Mouse (Mus musculus) kidney, adult 8-10 months (tissue): Measurements from ENCODE around the gene Ptgs1.

Experiments used
- DNase-seq, 2 experiments: peaks; one replicate each; pipeline ENCODE4 v3.0.0; 2022

The Ptgs1 gene

DNA sequence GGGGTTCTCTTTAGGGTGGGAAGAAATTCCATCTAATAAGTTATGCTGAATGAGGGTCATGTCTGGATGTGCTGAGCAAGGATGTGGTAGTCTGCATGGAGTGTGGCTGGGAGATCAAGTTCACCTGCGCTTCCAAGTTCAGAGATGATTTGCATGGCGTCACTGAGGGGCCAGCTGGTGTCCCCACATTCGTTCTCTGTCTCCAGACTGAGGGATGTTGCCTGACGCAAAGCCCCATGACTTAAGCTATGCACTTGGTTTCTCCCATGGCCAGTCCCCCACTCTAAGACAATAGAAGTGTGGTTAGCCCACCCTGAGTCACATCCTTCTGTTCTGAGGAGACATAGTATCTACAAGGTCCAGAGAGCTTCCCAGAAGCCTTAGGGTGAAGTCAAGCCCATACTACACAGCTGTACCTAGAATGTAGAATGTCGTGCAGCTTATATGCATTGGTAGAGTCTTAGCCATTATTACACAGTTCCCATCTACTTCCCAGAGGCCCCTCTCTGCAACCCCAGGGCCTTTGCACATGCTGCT is 15.0 kb upstream of the Ptgs1 start:
- no peak for DNase-seq

DNA sequence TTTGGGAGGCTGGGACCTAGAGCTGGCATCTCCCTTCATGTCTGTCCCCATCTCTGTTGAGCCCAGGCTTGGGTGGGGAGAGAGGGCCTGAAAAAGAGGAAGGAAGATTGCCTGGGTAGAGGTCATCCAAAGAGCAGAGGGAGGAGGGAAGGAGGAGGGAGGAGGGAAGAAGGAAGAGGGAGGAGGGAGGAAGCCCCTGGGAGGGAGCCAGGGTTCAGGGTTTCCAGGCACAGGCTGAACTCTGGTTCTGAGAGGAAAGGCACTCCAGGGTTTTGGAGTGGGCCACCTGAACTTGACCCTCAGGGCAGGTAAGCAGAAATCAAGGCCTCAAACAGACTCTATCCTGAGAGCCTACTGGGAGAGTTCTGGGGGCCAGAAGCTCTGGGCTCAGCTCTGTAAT is 13.7 kb upstream of the Ptgs1 start:
- no peak for DNase-seq

DNA sequence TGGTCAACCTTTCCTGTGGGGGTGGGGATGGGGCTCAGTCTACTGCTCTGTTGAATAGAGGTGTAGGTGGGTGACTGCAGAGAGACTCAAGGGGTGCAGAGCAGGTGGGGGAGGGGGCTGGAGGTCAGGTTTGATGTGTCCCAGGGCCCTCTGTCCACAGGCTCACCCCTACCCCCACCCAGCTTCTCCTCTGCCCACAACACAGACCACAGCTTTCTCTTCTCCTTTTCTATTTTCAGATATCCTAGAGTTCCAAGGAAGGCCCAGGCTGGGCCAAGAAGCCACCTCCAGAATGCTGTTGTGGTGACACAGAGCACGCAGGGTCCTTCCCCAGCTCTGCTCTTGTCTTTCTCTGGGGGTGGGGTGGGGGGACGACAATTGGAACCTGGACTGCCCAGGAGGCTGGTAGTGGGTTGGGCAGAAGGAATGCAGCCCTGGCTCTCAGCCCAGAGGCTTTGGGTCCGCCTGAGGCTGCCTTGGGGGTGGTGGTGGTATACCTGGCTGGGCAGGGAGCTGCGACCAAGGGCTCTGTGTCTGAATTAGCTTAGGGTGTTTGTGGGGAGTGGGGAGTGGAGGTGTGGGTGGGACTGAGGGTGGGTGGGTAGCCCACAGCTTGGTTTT is 13.2 kb upstream of the Ptgs1 start:
- peak in 1 of 2 experiments; percentile 49 for DNase-seq

DNA sequence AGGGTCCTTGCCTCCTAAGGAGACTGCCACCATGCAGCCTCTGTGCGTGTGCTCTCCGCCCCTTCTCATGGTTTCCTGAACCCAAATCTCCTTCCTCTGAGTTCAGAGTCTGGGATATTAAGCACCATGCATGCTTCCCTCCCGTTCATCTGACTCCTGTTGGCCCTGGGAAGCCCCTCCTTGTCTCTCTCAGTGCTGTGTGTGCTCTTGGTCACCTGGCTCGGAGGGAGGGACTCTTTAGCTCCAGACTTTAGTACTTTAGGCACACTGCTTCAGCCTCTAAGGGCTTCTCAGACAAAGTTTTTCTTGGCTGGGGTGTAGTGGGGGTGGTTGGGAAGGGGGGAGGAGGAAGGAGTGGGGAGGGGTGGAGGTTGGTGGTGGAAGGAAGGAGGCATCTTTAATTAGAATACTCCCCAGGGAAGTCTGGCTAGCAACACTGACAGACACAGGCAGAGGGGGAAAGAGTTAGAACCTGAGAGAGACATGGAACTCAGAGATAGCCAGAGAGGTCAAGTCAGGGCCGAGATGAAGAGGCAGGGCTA is 12.5 kb upstream of the Ptgs1 start:
- DNase-seq, result no peak

DNA sequence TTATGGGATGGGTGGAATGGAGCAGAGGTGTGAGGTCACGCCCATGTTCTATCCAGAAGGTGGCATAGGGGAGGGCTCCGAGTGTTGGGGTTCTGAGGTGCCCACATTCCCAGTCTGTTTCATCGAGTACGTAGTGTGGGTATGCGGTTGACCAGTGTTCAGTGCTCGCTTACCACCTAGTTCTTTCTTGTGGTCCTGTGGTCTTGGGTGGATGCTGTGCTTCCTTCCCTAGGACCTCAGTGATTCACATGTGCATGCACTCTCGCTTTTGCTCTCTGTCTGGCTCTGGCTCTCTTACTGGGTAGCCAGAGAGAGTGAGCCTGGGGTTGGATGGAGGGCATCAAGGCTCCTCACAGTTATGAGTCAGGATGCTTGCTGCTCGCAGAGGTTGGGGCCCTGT is 10.1 kb upstream of the Ptgs1 start:
- no peak for DNase-seq

DNA sequence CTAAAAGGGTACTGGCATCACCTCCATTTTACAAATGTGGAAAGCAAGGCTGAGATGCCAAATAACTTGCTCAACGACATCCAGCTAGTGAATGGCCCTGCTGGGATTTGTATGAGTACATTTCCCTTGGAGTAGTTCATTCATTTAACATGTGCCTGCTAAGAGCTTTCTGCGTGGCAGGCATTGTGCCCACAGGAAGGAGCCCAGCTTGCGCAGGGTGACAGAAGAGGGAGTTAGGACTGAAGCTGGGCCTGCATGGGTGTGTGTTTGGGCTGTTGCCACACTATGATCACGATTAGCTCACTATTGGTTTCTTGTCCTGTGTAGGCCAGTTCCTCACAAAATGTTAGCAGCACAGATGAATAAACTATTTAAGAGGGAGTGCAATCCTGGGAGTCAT is 9.3 kb upstream of the Ptgs1 start:
- DNase-seq, result no peak

DNA sequence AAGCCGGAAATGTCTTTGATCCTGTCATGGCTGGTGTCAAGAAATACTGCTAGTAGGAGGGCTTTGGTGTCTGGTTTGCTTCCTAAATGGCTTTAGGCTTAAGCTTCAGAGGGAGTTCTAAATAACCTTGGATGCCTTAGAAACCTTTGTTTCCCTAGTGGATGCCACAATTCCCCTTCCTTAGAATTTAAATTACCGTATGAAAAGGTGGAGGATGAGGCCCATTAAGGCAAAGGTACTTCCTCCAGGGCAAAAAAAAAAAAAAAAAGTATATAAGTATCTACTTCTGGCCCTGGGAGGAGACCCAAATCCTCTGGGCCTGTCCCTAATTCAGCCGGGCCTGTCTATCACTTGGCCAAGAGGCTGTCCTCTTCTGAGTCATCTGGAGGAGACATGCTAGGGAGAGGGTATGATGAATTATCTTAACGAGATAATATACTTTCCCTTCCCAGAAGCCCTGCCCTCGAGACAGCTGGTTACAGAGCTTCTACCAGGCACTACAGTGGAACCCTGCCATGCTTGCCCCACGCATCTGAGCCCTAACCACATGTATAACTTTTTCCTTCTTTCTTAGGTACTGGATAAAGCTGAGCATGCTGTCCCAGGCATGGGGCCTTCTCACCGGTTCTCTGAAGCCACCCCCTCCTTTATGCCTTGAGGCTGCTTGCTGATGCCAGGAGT is 7.9 kb upstream of the Ptgs1 start:
- DNase-seq, result no peak

DNA sequence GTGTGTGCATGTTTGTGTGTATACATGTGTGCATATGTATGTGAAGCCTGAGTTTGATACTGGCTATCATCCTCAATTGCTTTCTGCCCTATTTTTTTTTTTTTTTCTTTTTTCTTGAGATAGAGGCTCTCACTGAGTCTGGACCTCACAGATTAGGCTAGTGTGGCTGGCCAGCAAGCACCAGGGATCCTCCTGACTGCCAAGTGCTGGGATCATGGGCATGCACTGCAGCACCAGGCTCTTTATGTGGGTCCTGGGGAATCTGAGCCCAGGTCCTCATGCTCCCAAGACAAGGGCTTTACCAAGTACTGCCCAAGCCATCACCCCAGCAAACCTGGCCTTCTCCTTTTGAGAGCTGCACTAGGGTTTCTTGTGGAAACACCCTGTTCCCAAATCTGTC is 6.8 kb upstream of the Ptgs1 start:
- no peak for DNase-seq

DNA sequence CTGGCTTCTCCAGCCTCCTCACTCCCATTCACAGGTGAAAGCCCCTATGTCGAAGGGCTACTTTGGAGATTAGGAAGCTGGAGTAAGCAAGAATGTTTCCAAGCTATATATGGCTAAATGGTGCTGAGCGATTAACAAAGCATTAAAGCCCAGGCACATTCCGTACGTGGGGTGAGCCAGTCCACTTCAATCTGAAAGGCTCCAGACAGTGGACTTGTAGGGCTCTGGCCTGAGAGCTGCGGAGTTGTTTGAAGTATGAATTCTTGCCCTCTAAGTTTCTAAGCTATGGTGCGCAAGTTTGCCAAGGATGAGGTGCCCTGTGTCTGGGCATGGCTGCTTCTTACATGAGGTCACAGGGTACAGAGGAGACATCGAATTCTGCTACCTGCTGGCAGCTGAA is 6.1 kb upstream of the Ptgs1 start:
- DNase-seq, result no peak

DNA sequence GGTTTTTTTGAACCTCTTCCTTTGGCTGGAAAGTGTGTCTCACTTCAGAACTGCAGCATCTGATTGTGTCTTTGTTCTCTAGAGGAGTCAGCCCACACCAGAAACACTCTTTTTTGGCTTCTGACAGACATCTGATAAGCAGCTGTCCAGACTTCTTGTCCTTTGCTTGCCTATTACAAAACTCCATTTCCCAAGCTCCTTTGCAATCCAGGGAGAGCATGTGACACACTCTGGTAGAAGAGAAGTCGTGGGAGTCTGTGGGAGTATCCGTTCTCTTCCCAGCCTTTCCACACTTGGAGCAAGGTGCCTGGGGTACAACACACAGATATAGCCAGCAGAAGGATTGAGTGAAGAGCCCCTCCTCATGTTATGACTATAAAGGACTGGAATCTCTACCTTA is 5.6 kb upstream of the Ptgs1 start:
- no peak for DNase-seq

DNA sequence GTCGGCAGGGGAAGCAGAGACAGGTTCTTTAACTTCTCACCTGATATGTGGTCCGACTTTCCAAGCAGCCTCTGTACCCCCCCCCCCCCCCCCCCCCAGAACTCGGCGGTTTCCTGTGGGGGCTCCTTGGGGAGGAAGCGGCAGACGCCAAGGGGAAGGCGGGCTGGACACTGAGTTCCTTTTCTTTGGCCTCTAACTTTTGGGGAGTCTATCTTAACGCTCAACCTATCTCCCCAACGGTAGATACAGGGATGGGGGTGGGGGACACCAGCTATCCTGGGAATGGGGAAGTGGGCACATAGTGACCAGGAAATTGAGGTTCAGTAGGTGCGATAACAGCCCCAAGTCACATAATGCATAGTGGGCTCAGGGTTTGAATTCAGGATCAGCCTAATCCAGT is 741 bp downstream of the Ptgs1 start:
- no peak for DNase-seq

DNA sequence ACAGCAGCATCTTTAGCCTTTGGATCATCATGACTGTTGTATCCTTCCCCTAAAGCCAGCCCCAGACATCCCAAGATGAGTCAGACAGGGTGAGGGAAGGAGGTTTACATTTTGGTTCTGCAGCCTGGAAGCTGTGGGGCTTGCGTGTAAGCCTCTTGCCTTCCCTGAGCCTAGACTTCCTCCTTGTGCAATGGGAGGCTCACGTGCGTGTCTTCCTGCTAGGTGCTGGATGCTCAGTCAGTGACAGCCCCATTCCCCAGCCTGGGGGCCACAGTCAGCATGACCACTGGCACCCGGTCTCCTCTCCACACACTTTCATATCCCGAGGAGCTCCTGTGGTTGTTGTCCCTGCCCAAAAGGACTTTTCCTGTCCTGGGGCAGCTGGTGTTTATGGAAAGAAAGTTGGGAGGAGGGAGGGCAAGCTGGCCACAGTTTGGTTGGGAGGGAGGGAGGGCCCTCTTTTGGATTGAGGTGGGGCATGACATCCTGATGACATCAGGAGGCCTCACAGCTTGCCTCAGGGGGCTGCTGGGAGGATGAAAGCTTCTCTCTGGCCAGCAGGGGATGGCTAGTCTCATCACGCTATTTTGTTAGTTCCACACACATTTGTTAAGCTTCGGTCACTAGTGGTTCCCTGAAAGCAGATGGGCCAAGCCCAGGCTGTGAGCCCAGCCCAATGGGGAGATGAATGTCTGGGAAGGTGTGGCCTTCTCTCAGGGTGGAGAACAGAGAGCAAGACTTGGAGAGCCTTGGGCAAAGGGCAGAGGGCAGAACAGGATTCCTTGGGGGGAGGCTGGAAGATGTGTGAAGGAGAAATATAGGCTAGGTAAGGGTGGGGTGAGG is 4.5 kb downstream of the Ptgs1 start:
- DNase-seq, result no peak

DNA sequence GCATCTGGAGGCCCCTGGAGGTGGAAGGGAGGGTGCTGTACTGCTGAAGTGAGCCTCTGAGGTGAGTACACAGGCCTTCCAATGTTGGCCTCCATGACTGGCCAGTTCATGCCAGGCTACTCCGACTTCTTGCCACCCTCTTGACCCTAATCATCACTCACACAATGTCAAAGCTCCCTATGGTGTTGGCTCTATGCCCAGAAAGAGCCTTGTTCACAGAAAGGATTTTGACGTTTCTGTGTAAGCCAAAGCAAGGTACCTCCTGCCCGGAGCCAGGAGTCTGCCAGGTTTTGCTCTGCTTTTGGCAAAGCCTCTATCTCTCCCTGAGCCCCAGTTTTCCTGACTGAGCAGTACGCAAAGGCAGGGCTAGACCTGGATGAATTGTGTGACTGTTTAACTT is 5.7 kb downstream of the Ptgs1 start:
- peak in 1 of 2 experiments; percentile 54 for DNase-seq

DNA sequence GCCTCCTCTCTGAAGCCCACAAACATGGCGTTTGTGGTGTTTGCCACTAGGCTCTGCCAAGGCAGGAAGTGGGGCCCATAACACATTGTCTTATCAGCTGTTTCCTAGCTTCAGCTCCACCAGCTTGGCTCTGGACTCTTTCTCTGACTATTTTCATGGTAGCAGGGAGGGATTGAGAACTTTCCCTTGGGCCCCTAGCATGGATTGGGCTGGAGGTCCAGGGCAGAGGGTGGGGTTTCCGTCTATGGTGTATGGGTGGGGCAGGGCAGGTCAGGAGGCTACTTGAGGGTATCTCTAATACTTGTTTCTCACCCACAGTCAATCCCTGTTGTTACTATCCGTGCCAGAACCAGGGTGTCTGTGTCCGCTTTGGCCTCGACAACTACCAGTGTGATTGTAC is 6.7 kb downstream of the Ptgs1 start:
- DNase-seq, result no peak

DNA sequence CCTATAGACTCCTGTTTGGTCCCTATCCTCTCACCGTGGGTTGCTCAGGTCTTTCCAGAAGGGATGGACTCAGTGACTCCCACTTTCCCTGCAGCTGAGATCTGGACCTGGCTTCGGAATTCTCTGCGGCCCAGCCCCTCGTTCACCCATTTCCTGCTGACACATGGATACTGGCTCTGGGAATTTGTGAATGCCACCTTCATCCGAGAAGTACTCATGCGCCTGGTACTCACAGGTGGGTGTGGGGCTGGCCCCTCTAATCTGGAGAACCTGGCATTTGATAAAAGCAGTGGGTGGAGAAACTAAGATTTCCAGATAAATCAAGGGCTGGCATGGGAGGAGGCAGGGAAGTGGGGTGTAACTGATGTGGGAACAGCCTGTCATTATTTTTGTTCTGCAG is 7.3 kb downstream of the Ptgs1 start:
- DNase-seq, result no peak

DNA sequence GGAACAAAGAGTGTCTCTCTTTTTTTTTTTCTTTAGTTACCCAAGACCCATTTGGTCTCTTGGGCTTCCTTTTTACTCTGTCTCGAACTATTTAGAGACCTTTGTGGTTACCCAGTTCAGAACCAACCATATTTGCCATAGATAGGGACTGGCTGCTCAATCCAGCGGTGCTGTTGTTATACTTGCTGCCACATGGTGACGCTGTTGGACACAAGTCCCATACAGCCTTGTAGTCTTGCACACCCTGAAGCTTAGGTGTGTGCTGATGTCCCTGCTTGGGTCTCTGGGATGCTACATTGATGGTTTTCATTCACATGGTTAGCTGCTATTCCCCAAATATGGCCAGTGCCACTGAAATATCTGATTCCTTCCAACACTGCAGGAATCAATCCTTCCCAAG is 8.2 kb downstream of the Ptgs1 start:
- no peak for DNase-seq

DNA sequence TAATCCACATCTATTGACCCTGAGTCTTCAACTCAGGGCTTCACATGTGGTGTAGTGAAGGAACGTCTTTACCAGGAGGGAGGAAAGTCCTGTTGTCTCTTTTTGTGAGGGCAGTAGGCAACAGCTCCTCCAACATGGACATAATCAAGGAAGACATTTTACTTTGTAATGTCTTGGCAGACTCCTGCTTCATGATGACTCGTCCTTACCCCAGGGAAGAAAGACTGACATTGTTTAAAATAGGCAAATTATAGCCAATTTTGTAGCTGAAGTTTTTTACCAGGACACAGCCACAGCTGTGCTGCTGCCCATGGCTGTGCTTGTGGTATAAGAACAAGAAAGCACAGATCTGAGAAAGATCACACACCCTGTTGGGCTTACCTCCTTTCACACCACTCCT is 8.7 kb downstream of the Ptgs1 start:
- DNase-seq, result no peak

DNA sequence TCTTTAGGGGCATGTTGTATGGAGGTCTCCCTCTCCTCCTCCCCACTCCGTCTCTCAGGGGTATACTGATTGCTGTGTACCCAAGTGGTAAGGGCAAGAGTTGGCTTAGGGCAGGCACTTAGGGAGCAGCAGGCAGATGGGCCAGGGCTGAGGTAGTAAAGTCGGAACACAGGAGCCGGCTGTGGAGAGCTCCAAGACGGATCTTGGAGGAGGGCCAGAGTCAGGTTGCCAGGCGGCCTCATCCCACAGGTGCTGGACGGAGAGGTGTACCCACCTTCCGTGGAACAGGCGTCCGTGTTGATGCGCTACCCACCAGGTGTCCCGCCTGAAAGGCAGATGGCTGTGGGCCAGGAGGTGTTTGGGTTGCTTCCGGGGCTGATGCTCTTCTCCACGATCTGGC is 12.3 kb downstream of the Ptgs1 start:
- DNase-seq, result no peak

DNA sequence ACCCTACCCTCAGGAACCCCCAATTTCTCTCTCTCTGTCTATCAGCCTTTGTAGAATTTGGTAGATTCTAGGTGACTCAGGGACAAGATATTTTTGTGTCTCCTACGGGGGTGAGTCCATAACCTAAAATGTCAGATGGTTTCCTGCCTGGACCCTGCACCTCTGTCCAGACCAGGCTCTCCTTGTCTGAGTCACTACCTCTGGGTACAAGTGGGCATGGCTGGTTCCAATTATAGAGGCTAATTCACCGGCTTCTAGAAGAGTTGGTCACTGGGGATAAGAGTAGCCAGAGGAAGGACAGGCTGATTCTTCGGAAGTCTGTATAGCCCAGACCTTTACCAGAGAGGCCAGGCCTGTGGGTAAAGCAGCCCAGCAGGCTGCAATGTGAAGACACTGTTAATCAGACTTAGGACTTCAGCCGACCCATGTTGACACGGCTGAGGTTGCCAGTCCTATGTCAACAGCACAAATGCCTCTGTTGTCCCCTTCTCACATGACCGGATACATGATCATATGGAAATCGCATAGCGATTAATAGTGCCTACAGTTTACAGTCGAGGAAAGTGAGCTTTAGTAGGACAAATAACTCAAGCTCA is 13.2 kb downstream of the Ptgs1 start:
- DNase-seq, result no peak

DNA sequence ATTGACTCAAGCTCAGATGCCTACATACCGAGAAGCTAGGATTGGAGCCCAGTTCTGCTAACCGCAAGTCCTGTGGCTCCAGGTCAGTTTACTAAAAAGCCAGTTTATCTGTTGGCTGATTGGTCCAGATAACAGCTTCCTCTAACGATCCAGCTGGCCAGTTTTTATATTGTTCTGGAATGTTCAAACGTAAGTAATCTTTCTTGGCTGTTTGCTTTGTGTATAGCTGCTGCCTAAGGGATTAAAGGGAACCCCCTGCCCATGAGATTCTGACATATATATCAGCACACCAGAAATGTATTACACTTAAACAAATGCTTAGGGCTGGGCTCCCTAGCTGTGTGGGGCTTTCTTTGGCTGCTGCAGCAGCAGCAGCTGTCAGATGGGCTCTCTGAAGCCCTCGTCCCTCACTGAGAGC is 13.7 kb downstream of the Ptgs1 start:
- DNase-seq, result no peak

DNA sequence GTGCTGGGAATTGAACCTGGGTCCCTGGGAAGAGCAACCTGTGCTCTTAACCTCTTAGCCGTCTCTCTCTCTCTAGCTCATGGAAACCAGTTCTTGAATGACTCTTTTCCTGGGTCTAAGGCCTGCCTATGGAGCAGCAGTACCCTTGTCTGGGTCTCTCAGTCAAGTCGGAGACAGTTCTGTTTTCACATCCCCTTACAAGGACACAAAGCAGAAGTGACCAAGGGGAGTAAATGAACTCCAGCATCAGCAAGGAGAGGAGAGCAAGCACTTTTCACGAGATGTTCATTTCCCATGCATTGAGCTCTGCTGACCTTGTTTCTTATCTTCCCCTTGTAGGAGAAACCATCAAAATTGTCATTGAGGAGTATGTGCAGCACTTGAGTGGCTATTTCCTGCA is 14.5 kb downstream of the Ptgs1 start:
- DNase-seq, result no peak

DNA sequence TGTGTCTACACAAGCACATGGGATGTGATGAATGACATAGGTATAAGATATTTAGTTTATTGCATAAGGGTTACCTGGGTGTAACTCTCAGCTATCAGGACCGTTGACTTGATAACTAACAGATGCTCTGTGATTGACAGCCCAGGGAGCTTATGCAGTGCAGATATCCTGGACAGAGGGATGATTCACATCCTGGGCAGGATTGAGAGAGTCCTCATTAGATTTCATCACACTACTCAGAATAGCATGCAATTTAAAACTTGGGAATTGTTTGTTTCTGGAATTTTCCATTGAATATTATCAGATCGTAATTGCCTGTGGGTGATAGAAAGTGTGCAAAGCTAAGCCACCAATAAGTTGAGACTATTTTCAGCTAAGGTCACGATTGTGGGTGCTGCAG is 17.7 kb downstream of the Ptgs1 start:
- DNase-seq, result no peak

DNA sequence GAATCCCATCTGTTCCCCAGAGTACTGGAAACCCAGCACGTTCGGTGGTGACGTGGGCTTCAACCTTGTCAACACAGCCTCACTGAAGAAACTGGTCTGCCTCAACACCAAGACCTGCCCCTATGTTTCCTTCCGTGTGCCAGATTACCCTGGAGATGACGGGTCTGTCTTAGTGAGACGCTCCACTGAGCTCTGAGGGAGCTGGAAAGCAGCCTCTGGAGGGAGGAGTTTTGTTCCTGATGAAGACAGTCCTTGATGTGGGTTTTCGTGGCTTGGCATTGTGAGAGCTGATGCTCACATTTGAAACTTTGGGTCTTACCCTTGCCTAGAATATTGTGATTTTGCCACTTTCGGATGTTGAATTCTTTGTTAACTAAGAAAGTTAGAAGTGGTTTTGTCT is 20.9 kb downstream of the Ptgs1 start:
- DNase-seq, result no peak
